Mouse (Mus musculus): Measurements from ENCODE around the gene Sbf2. TPM values are rescaled to one million over a fixed set of nuclear protein-coding genes. Genes with fewer than 3 reads are reported as not detected.

The Sbf2 gene
- total RNA-seq, 2 experiments from 2014 or later, result 47.4 to 54.3 TPM

DNA sequence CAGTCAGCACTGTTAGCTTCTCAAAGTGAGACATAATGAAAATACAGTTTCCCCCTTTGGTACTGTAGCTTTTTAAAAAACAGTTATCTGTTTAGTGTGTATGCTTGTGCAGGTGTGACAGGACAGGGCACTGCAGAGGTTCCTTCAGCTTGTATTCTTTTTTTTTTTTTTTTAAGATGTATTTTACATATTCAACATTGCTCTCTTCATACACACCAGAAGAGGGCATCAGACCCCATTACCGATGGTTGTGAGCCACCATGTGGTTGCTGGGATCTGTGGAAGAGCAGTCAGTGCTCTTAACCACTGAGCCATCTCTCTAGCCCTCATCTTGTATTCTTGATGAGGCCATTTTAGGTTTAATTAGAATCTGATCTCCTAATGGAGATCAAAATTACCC lies 289.9 kb downstream of the Sbf2 start:
- DNase-seq, result no peak
- intact Hi-C loops (cut with DNase I), result loop anchor here (5.0 kb wide), 1 partner anchor 38 kb away; no protein-coding TSS in a partner anchor

- intact Hi-C loops (cut with DNase I), result no loop called here
- no peak for DNase-seq
Measured at GRCm38 (mm10) chr7:110321106-110321505, 293.6 kb downstream of the Sbf2 start.

GRCm38 (mm10) chr7:110318971-110319519 lies 295.7 kb downstream of the Sbf2 start:
- intact Hi-C loops (cut with DNase I), result no loop called here
- DNase-seq, result peak in 1 of 2 experiments; percentile 47

DNA sequence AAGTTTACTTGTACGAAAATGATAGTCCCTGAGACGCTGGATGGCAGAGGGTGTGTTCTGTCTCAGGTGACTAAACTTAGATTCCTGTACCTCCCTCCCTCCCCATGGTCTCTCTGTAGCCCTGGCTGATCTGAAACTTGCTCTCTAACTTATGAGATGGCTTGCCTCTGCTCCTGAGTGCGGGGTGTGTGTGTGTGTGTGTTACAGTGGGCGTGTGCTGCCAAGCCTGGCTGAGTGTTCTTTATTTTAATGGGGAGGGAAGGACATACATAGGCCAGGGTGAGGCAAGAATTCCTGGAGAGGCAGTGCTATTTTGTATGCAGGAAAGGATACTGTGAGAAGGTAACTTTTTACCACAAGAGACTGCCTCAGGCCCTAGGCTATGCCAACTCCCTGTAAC lies 297.3 kb downstream of the Sbf2 start:
- no peak for DNase-seq
- intact Hi-C loops (cut with DNase I), result no loop called here

GRCm38 (mm10) chr7:110315352-110315751 lies 299.4 kb downstream of the Sbf2 start:
- no peak for DNase-seq
- intact Hi-C loops (cut with DNase I), result no loop called here

DNA sequence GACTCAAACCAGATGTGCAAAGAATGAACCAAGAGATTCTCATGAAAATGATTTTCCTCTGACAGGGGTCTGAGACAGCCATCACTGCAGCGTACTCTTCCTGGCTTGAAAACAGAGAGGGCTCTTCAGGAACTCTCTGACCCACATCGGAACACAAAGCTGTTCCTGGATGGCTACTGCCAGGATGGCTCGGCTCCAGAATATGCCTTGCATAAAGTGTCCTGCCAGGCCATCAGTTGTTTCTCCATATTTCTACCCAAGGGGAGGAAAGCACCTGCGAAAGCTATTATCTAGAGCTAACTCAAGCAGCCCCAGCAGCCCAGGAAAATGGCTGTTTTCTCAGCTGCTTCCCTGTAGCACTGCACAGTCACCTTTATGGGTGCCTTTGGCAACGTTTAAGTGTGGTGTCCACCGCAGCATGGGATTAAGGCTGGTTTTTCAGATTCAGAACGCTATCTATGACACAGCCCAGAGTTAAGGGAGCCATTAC lies 300.3 kb downstream of the Sbf2 start:
- DNase-seq, result no peak
- intact Hi-C loops (cut with DNase I), result no loop called here

- DNase-seq, result no peak
- intact Hi-C loops (cut with DNase I), result no loop called here
Measured at GRCm38 (mm10) chr7:110313392-110314055, 301.2 kb downstream of the Sbf2 start.

GRCm38 (mm10) chr7:110309246-110309645 lies 305.5 kb downstream of the Sbf2 start:
- DNase-seq, result no peak
- intact Hi-C loops (cut with DNase I), result no loop called here

- DNase-seq, result no peak
- intact Hi-C loops (cut with DNase I), result no loop called here
Measured at GRCm38 (mm10) chr7:110307741-110308140, 307.0 kb downstream of the Sbf2 start.

DNA sequence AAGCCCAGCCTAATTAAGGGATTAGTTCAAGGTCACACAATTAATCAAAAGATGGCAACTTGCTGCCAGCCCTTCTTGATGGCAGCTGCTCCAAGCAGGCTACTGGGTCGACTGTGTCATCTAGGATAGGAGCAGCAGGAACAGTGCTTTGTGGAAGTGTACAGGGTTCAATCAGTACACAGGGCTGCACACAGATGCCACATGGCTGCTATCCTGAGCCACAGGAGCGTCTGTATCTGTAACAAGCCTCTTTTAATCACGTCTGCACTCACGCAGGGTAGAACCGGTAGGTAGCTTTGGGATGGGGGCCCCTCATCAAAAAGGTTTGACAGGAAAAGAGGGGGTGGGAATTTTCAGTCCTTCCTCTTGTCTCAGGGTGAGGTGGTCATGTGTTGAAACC lies 308.4 kb downstream of the Sbf2 start:
- DNase-seq, result no peak
- intact Hi-C loops (cut with DNase I), result no loop called here

DNA sequence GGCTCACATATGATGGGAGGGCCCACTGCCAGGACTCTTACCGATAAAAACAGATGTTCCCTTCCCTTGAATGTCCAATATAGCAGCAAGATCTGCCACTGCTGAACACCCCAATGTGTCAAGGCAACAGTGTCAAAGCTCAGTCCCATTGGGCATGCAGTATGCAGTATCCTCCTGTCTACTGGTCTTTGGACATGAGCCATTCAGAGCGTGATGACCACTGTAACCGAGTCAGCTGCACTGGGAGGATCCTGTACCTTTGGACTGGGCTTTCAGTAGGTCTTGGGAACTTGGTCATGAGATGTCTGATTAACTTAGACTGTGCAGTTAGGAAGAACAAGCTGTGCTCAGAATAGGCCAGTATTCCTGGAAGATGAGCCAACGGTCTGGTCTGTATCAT lies 309.2 kb downstream of the Sbf2 start:
- no peak for DNase-seq
- intact Hi-C loops (cut with DNase I), result no loop called here

GRCm38 (mm10) chr7:110302886-110303285 lies 311.8 kb downstream of the Sbf2 start:
- DNase-seq, result no peak
- intact Hi-C loops (cut with DNase I), result no loop called here

- intact Hi-C loops (cut with DNase I), result no loop called here
Measured at GRCm38 (mm10) chr7:110298739-110299410, 315.8 kb downstream of the Sbf2 start.

GRCm38 (mm10) chr7:110298090-110298489 lies 316.6 kb downstream of the Sbf2 start:
- intact Hi-C loops (cut with DNase I), result no loop called here
- DNase-seq, result no peak

More at GRCm38 (mm10) chr7:110298739-110299410, 315.8 kb downstream of the Sbf2 start:
- DNase-seq, result no peak

GRCm38 (mm10) chr7:110297611-110298010 lies 317.1 kb downstream of the Sbf2 start:
- DNase-seq, result no peak
- intact Hi-C loops (cut with DNase I), result no loop called here

GRCm38 (mm10) chr7:110296889-110297603 lies 317.7 kb downstream of the Sbf2 start:
- DNase-seq, result peak; percentile 87 to 88
- intact Hi-C loops (cut with DNase I), result no loop called here

- DNase-seq, result no peak
- intact Hi-C loops (cut with DNase I), result loop anchor here (5.0 kb wide), 4 partner anchors 38 to 513 kb away; no protein-coding TSS in a partner anchor
Measured at GRCm38 (mm10) chr7:110289647-110290046, 325.1 kb downstream of the Sbf2 start.

DNA sequence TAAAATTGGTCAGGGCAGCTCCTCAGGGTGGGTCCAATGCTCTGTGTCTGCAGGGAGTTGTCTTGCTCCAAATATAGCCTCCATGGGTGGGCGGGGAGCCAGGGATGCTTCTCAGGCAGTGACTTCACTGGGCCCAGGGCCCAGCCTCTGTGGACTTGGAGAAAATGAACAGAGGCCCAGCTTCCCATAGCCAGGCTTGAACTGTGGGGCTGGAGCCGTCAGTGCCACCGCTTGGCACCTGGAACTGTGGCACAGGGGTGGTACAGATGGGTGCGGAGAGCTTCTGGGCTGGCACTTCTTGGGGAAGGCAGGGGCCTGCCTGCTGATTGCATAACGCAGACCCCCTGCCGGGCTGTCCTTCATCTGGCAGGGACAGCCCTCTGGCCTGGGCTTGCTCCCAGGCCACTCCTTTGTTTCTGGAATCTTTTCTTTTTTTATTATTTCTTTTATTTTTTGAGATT lies 326.0 kb downstream of the Sbf2 start:
- intact Hi-C loops (cut with DNase I), result loop anchor here (5.0 kb wide), 4 partner anchors 39 to 514 kb away; no protein-coding TSS in a partner anchor
- peak; percentile 88 to 91 for DNase-seq

DNA sequence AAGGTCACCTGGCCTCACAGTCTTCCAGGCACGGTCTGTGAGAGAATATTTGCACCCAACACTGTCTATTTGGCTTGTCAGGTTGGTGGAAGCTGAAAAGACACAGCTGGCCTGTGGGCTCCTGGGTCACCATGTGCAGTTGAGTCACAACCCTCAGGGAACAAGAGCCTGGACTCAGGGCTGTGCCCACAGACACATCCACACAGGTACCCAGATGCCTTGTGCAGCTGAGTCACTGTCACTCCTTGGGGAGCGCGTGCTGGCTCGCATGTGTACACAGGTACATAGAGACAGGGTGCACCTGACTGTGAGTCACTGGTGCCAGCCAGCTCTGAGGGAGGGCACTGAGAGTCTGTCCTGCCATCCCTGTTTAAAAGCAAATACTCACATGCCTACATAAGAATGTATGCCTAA lies 326.5 kb downstream of the Sbf2 start:
- DNase-seq, result peak; percentile 24 to 29
- intact Hi-C loops (cut with DNase I), result loop anchor here (5.0 kb wide), 4 partner anchors 39 to 514 kb away; no protein-coding TSS in a partner anchor

- DNase-seq, result peak; percentile 53 to 67
- intact Hi-C loops (cut with DNase I), result loop anchor here (1.0 to 5.0 kb wide), 6 partner anchors 40 to 515 kb away; no protein-coding TSS in a partner anchor
Measured at GRCm38 (mm10) chr7:110287476-110288071, 327.1 kb downstream of the Sbf2 start.
